Mouse (Mus musculus): ENCODE measurements around the gene Haus3.
A peak's percentile ranks its signal among the peaks of the same experiment; 100 is the strongest.

Gene Haus3

DNA sequence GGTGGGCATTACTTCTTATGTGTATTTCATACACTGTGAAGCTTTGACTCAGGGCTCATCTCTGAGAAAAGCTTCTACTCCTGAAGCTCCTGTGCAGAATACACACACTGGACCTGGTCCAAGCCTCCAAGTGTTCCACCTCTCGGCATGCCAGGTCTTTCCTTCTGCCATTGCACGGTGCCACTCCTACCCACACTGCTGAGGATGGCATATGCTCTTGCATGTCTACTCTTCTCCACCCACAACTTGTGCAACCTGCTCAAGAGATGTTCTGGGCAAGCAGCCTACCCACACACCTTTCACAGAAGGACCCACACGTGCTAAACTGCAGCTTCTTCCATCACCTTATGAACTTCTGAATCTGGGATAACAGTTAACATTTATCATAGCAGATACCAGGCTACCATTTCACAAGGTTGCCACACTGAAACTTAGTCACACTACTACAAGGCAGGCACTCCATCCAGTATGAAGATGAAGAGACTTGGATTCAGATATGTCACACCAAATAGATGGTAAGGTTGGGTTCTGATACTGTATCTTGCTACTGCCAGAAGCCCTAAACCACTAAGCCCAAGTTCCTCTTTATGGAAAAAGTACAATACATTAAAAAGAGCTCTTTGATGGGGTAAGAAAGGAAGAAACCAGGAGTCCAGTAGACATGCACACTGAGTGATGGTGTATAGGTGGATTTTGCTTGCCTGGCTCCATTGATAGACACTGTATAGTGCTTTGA lies 50.0 kb downstream of the Haus3 start:
- peak; percentile 46 to 48 for DNase-seq (ENCODE audit: low spot score in 2 of 2)

DNA sequence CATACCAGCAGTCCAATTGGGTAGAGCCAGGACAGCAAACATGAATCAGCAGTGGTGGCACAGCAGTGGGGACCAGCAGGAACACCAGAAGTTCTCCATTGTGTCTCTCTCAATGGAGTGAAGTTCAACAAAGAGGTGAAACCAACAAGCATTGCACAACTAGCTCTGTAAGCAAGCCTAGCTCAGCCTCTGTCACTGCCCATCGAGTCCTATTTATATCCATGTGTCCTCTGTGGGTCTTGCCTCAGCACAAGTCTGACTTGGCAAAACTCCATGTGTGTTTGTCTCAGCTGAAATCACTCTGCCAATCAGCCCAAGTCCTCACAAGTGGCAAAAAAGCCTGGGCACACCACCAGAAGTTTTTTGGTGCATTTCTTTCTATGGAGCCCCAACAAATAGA lies 63.6 kb downstream of the Haus3 start:
- DNase-seq (ENCODE audit: low spot score in 2 of 2), result no peak

Data from right cerebral cortex, adult 2 months (tissue).